Mouse (Mus musculus) left cerebral cortex, adult 18-20 months (tissue): ENCODE data around the gene Ccdc50. TPM values are rescaled to one million over a fixed set of nuclear protein-coding genes. Genes with fewer than 3 reads are reported as not detected.
A peak's percentile ranks its signal among the peaks of the same experiment; 100 is the strongest.

Experiments used
- DNase-seq, 2 experiments: peaks; one replicate each; pipeline ENCODE4 v3.0.0; 2021 to 2022; ENCODE audit warnings: low spot score in 2 of 2, mixed read lengths in 1 of 2
- long read RNA-seq, 2 experiments: library from polyadenylated mRNA; stranded (forward); transcript quantifications; one replicate each; pipeline ENCODE4 v2.0.0; 2021
- total RNA-seq, 2 experiments: library from RNA; stranded (reverse); gene quantifications; 2 replicates each; pipeline ENCODE4 v1.2.3; 2021

Ccdc50 gene
- total RNA-seq, result 10 to 100 TPM; 54.2 to 58.8 TPM
- long read RNA-seq, experiment 1, full-length matches to known transcripts, result 24 of 33 reads
- long read RNA-seq, experiment 1, partial matches to known transcripts, result 2 of 33 reads
- long read RNA-seq, experiment 1, other reads (novel, unspliced or antisense), result 7 of 33 reads
- long read RNA-seq, experiment 2, full-length matches to known transcripts, result 13 of 24 reads
- long read RNA-seq, experiment 2, partial matches to known transcripts, result 1 of 24 reads
- long read RNA-seq, experiment 2, other reads (novel, unspliced or antisense), result 10 of 24 reads

DNA sequence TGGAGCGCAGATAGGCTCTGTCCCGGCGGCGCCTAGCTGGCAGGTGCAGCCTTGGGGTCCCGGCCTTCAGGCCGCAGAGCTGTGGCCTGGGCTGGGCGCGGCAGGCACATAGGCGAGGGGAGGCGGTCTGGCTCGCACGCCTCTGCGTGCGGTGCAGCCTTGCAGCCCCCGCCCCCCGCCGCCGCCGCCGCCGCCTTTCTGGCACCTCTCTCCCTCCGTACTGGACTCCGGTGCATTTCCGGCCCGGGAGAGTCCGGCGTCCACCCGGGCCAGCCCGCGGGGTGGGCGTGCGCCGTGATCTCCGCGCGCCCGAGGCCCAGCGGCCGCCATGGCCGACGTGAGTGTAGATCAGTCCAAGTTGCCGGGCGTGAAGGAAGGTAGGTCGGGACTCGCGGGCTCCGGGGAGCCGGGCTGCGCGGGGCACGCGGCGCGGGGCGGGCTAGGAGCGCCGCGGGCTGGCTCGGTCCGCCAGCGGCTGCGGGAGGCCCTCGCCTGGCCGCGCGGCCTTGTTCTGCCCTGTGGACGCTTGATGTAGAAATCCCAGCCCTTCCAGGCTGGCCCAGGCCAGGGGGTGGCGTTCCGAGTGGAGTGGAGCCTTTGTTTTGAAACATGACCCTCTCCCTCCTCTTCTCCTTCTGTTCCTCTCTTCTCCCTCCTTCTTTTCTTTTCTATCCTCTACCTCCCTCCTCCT is at the start of gene Ccdc50:
Gene Ccdc50, plus strand, starts transcription at position 109 of the 691 bp plus-strand sequence.
- DNase-seq, result peak; percentile 78 to 79

DNA sequence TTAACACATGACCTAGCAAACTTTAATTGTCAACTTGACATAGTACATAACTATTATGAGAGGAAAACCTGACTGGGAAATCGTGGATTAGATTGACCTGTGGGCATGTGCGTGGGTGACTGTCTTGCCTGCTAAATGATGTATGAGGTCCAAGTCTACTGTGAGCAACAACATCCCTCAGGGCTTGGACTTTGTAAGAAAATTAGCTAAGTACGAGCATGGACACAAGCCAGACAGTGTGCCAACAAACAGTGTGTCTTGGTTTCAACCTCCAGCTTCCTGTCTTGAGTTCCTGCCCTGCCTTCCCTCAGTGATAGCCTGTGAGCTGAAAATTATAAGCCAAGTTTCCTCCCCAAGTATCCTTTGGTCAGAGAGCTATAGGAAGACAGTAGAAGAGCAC is 41.1 kb upstream of the Ccdc50 start:
- no peak for DNase-seq

DNA sequence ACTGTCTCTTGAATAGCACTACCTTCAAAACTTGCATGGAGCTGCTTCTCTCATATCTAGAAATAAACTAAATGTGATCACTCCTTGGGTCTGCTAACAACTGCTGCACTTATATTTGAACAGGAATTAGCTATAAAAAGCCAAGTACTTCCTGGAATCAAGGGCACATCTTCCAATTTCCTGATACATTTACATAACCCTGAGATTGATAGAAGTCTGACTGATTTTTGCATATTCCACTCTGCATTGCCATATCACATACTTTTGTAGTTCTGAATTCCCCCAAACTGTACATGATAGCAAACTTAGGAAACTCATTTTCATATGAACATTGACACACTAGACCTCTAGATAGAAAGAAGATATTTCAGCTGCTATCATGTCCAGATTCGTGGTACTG is 40.3 kb upstream of the Ccdc50 start:
- no peak for DNase-seq

- no peak for DNase-seq
Measured at GRCm38 (mm10) chr16:27349235-27349634, 39.4 kb upstream of the Ccdc50 start.

GRCm38 (mm10) chr16:27349878-27350532 is 38.7 kb upstream of the Ccdc50 start:
- DNase-seq, result no peak

DNA sequence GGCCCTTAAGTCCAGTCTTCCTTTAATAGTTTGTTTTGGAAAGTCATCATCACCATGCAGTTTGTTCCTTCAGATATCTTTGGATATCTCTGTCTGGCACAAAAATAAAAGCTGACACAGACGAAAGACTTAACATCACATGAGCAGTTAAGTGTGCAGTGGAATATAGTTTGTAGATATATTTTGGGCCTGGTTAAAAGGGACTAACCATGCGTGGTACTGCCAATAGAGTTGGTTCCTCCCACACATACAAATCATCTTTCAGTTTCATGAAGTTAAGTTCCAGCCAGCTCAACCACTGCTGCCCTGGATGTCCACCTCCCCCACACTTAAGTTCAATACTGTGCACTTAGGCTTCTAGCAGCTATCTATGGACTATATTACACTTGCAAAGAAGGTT is 34.2 kb upstream of the Ccdc50 start:
- DNase-seq, result no peak

DNA sequence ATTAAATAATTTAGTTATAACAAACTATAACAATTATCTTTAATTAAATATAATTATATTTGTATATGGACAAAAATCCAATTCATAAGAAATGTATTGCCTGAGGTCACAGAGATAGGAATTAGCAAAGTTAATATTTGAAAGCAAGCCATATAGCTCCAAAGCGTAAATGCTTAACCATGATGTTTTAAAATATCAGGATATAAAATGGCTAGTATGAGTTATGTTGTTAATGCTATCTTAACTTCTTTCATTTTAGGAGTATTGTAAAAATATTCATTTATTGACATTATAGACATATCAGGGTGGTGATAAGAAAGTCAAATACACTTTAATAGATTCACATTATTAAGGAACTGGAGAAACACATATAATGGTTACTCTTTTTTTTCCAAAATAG is 28.6 kb upstream of the Ccdc50 start:
- no peak for DNase-seq

DNA sequence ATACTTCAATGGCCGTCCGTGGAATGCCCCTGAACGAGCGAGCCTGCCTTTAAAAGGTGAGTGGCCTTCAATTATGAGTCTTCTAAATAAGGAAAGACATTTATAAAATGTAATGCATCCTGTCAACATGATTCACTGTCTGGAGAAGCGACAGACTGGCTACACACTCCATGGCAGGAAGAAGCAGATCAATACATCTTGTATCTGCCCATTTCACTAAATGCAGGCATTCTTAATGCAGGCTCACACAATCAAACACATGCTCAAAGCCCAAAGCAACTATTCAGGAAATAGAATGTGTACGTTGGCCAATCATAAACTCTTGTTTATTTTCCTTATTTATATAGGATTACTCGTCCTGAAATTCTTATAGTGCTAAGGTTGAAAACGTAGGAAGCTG is 18.5 kb upstream of the Ccdc50 start, which contains the start of gene Uts2b:
Gene Uts2b, minus strand, starts transcription at position 49 of the 400 bp plus-strand sequence.
- no peak for DNase-seq

DNA sequence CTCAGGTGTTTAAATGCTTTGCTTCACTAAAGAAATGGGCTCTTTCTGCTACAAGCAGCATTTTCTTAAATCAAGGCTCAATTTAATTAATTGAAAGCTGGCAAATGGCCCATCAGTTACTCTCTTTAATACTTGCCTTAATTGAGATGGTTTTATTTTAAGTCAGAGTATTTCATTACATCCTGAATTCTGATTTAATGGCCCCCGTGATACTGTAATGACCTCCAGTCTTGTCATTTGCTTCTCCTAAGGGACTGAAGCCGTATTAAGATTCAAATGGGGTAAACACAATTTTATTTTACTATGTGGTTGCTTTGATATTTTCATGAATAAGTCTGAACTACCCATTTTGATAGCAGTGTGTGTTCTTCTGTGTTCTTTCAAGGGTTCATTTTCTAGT is 18.0 kb upstream of the Ccdc50 start:
- DNase-seq, result no peak

DNA sequence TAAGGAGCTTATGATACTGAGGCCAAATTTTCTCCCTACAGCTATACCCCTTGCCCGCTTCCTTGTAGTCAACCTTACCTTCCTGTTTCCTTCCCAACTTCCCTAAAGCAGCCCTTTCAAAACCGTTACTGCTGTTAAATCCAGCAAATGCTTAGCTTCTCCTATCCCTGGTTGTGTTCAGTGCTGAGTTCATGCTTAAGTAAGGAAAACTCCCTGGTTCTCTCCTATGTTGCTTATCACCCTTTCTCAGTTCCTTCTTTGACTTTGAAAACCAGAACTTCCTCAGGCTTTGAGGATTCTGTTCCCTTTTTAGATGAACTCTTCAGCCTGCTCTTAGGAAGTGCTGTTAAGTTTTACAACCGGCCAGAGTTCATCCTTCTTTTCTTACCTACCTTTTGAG is 14.5 kb upstream of the Ccdc50 start:
- DNase-seq, result no peak

DNA sequence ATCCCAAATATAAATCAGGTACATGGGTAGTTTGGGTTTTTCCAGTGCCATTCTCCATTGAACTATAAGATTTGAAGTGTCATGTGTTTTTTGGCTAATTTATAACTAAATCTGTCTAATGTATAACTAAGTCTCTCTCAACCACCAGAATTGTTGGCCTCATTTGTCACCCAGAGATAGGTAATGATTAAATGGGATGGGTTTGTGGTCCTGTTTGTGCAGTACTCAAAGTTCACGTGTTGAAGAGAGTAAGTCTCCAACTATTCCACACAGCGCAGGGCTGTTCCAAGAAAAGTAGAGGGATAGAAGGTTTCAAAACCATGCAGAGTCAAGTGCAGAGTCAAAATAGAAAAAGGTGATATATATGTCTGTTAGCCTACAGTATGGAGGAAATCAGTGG is 13.4 kb upstream of the Ccdc50 start:
- no peak for DNase-seq

DNA sequence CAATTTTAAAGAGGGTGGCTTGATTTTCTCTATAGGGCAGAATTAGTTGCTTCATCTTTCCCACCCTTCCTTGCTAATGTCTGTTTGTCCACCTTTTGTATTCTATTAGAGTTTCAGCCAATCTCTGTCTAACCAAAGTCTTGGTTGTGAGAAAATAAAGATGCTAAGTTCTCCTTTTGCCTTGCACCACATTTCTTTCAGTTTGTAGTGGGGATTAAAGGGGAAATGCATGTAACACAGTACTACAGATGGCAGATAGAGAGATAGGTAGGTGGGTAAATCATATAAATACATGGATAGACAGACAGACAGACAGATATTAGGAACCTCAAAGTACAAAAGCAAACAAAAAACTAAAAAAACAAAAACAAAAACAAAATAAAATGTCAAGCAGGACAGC is 12.1 kb upstream of the Ccdc50 start:
- DNase-seq, result no peak

DNA sequence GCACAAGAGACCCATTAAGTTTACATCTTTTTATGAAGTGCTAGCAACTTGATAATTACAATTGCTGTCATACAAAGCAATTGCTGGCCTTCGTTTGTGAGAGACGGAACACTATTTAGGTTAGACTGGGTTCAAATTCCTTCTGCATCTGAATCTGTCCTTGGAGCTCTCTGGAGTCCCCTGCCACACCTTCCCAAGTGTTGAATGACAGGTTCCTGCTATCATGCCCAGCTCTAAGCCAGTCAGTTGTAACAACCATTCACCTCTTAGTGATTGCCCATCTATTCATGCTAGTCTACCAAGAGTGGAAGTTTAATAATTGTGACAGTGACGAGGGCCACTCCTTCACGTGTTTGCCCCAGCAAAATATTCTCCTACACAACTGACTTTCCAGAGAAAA is 6.5 kb upstream of the Ccdc50 start:
- no peak for DNase-seq

DNA sequence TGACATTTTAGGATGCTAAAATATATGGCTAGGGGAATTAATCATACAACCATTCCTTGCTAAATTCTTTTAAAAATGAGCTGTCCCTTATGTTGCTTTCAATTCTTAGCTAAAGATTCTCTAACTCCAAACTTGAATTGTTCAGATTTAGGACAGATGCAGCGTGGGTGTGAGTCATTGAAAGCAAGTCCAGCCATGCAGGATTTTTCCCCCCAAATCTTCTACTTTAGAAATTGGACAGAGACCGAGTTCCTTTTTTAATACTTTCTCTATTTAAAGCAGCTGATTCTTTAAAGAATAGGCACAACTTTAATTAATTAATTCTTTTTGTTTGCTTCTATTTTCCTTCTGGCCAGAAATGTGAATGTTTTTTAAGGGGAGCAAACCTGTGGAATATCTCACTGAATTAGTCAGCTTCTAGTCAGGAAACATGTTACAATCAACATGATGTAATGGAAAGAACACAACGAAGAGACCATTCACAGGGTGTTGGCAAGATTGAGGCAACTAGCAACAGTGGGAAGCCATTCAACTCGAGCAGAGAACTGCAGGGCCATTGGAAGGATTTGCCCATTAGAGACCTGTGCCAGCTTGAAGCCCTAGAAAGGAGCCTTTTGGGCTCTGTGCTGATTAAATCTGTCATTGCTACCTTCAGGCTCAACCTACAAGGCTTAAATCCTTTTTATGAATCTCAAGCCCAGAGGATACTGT is 3.6 kb upstream of the Ccdc50 start:
- DNase-seq, result peak in 1 of 2 experiments; percentile 43

- DNase-seq, result no peak
Measured at GRCm38 (mm10) chr16:27385649-27386048, 3.0 kb upstream of the Ccdc50 start.

- DNase-seq, result no peak
Measured at GRCm38 (mm10) chr16:27386850-27387407, 1.7 kb upstream of the Ccdc50 start.

DNA sequence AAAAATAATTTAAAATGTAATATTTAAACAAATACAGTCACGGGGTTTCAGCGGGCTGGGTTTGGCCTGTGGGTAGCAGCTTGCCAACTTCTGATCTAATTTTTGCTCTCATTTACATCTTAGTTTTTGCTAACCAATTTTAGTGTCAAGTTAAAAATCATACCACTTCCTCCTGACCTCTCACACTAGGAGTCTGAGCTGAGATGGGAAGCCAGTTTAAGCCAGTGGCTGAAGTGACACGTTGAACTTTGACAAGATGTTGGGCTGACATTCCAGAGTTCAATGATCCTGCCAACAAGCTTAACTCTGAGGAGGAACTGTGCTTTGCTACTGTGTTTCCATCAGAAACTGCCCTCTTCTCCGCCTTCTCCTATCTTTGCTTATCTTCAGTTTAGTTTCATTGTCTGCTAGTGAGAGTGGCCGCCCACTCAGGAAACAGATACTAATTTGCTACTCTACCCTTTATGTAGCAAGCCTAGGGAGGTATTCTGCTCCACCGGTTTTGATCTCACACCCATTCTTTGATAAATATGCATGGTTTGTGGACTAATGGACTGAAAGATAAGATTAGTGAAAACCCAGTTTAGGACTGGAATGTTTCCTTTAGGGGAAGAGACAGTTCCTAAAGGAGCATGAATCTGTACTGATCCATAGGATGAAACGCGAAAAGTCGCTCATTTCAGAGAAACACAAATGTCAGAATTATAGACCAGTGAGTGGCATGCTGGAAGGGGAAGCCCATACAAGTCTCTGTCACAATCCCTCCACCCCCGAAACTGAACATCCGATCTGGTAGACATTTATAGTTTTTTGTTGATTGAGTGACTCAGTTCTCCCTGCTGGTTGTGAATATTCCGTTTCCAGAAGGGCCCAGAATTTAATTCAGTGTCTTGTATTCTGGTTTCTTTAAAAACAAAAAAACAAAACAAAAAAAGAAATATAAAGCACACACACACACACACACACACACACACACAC is 746 bp upstream of the Ccdc50 start:
- no peak for DNase-seq

DNA sequence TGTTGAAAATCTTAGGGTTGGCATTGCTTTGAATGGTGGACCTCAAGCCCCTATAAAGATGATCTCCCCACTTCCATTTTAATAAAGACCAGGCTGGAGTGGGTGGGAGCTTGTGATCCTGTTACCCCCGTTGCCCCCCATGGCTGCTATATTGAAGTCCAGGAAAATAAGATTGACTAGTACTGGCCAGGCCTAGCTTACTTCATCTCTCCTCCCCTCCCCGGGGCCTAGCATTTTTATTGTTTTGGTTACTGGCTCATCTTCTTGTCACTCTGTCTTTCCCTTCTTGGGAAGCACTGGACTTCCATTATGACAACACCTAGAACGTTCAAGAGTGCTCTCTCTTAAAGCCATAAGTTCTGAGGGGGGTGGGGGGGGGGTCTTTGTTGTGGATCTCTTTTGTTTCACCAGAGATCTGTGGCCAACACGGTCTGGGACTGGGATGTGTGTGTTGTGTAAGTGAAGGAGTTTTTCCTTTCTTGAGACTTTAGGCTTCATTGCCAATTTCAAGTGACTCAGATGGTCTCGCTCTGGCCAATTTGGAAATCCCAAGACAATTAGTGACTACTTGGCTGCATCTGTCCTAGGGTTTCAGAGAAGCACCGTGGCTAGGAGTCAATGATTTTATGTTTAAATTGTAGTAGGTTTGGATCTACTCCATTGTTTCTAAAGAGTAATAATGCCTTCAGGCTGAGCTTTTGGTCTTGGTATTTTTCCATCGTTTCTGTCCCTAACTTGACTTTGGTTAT is 1.0 kb downstream of the Ccdc50 start:
- no peak for DNase-seq

DNA sequence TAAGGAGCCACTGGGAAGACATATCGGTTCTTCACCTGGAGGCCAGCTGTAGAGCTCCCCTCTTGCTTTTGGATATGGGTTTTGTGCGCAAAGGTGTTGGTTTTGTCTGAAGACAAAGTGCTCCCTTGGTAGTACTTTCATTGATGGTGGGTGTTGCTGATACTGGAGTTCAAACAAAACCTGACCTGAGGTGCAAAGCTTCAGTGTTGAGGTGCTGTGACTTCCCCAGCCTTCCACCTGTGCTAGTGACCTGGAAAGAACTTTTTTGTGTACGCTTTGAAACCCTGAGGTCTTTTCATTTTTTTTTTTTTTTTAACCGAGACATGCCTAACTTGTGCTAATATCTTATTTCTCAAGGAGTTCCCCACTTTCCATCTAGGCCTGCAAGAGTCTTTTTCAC is 1.6 kb downstream of the Ccdc50 start:
- DNase-seq, result no peak
